Mouse (Mus musculus) E14TG2a.4 (cell line): ENCODE measurements at regions not wholly inside any gene's neighbourhood (a gene's known extent, or its start where the extent isn't known, plus 50 kb on each side); places are given as distances from the start of the nearest gene placed in this dataset.

Experiments used
- CTCF ChIP-seq: conservative IDR thresholded peaks from 2 replicates; pipeline ENCODE4 v1.5.1; 2014; ENCODE audit warnings: low read length
- POU5F1 ChIP-seq: IDR thresholded peaks from 2 replicates; pipeline ENCODE4 v1.6.1; 2014; ENCODE audit warnings: low read length, borderline replicate concordance

DNA sequence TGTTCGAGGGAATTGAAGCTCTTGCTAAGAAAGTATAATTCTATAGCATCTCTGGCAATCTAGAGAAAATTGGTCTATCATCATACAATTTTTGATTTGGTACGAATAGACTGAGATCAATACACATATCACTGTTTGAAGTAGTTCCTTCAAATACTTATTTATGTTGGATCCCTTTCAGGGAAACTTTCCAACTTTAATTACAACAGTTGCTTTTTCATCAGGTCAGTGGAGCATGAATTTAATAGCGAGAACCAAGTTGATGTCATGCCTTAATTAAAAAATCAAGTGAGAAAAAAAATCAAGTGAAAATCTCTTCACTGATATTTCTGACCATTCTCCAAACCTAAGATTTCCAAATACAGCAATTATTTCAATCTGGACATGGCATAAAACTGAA is 277.9 kb upstream of the Luzp2 start:
- TF ChIP-seq CTCF (no peak), POU5F1 (no peak)
